Mouse (Mus musculus) gastrocnemius, adult 2 months (tissue): ENCODE measurements at regions not wholly inside any gene's neighbourhood (a gene's known extent, or its start where the extent isn't known, plus 50 kb on each side); places are given as distances from the start of the nearest gene placed in this dataset.

Experiments used
- DNase-seq: peaks from one replicate; pipeline ENCODE4 v3.0.0; 2022
- H3K27ac ChIP-seq: fragments of 200-600 bp; 2 replicates; pipeline ENCODE4 v1.8.1; 2022; ENCODE audit warnings: mild to moderate bottlenecking
- H3K4me3 ChIP-seq: fragments of 200-600 bp; 2 replicates; pipeline ENCODE4 v1.8.1; 2022; ENCODE audit warnings: mild to moderate bottlenecking, moderate library complexity
- CTCF ChIP-seq: fragments of 200-600 bp; IDR thresholded peaks from 2 replicates; pipeline ENCODE4 v1.8.1; 2022; ENCODE audit warnings: antibody characterized with exemption, mild to moderate bottlenecking, moderate library complexity
- intact Hi-C: fragments of 180-260 bp; cut with DNase I; formaldehyde crosslinking; loops from one replicate; pipeline ENCODE4 v1.15.1; 2025

DNA sequence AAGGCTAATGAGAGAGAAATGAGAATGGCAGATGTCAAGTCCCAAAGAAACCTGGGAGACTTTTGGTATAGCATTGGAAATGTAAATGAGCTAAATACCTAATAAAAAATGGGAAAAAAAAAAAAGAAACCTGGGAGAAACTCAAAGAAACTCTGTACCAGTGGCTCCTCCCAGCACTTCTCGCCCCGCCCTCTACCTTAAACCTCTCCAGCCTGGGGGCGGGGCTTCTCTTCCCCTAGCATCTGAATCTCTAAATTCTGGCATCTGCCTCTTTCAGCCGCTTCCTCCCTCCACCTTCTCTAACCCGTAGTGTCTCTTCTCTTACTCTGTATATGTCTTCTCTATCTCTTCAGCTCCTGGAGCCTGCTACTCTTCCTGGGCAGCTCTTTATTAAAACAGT, 53.2 kb downstream of the Gpr6 start:
- no peak overlapping the region for H3K4me3 ChIP-seq
- intact Hi-C loops, result no loop called here
- no peak overlapping the region for H3K27ac ChIP-seq
- no peak for DNase-seq
- TF ChIP-seq CTCF, result no peak

DNA sequence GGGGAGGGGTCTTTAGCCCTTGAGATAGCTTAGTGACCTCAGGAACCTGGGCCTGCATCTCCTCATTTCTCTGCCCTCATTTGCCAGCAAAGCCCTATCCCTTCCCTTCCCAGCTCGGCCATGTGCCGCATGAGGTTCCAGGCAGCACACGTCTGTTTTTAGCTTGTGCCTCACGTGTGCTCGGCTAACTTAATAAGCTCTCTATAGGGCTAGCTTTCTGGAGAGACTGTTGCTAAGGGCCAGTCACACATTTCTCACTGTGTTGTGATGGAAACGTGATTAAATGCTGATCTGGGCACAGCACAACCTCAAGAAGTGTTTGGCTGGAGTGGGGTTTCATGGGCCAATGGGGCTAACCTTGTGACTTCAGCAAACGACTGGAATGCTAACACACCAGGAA, 55.5 kb downstream of the Gpr6 start:
- Histone ChIP-seq H3K27ac (no peak overlapping the region), H3K4me3 (no peak overlapping the region)
- DNase-seq, result no peak
- intact Hi-C loops, result no loop called here
- no peak for TF ChIP-seq CTCF

- peak; percentile 60 for TF ChIP-seq CTCF
- intact Hi-C loops, result no loop called here
- H3K27ac ChIP-seq, result no peak overlapping the region
- no peak overlapping the region for H3K4me3 ChIP-seq
- peak; percentile 33 for DNase-seq
Measured at GRCm38 (mm10) chr10:41015654-41016053, 56.4 kb downstream of the Gpr6 start.

DNA sequence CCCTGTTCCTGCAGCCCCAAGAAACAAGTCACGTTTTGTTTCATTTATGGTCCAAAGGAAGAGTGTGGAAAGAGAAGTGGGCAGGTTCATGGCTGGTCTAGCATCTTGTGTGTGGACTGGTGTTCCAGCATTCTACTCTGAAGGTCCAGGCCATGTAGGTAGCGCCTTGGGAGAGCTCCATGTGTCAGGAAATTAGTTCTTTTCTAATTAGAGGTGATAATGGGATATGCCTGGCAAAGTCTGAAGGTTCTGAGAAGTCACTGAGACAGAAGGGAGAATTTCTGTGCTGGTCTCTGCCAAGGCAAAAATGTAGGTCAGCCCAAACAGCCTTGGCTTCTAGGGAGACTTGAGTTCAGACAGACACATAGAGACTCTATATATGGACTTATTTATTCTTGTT, 61.5 kb downstream of the Gpr6 start:
- intact Hi-C loops, result no loop called here
- DNase-seq, result no peak
- TF ChIP-seq CTCF, result no peak
- Histone ChIP-seq H3K27ac (no peak overlapping the region), H3K4me3 (no peak overlapping the region)

- DNase-seq, result no peak
- intact Hi-C loops, result no loop called here
- no peak for TF ChIP-seq CTCF
- H3K4me3 ChIP-seq, result no peak overlapping the region
- no peak overlapping the region for H3K27ac ChIP-seq
Measured at GRCm38 (mm10) chr10:41007866-41008265, 64.2 kb downstream of the Gpr6 start.

DNA sequence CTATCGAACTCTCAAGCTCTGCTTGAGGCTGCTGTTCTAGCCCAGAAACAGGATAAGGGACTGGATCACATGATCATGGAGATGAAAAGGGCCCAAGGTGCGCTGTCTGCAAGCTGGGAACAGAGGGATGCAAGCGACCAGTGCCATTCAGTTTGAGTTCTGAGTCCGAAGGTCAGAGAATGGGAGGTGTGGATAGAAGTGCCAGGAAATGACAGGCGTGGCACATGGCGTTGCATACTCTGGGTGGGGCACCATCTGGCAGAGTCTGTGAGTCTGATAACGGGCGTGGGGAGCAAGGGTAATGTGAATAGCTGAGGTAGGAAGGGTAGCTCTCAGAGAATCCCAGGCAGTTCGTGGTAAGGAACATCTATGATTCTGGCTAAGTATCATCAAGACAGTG, 65.5 kb downstream of the Gpr6 start:
- no peak for TF ChIP-seq CTCF
- Histone ChIP-seq H3K4me3 (no peak overlapping the region), H3K27ac (no peak overlapping the region)
- DNase-seq, result no peak
- intact Hi-C loops, result no loop called here

- TF ChIP-seq CTCF, result no peak
- H3K4me3 ChIP-seq, result no peak overlapping the region
- DNase-seq, result no peak
- no peak overlapping the region for H3K27ac ChIP-seq
- intact Hi-C loops, result loop anchor here (2.0 kb wide), 1 partner anchor 265 kb away; no protein-coding TSS in a partner anchor
Measured at GRCm38 (mm10) chr10:41005776-41006175, 66.3 kb downstream of the Gpr6 start.

DNA sequence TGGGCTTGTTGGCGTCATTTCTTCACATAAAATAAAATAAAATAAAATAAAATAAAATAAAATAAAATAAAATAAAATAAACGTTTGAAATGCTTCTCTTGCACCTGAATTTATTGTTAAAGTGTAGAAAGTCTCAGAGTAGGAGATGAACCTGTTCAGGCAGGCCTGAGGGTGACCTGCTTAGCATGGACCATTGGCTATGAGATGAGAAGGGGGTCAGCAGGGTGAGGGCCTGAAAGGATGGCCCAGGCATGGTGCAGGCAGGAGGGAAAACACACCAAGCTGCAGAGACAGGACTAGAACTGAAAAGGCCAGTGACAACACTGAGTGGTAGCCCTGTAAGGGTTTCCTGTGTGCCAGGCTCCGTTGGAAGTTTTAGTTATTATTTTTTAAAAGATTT, 67.3 kb downstream of the Gpr6 start:
- no peak overlapping the region for H3K27ac ChIP-seq
- DNase-seq, result no peak
- no peak overlapping the region for H3K4me3 ChIP-seq
- TF ChIP-seq CTCF, result no peak
- intact Hi-C loops, result loop anchor here (2.0 to 5.0 kb wide), 2 partner anchors 266 to 503 kb away; no protein-coding TSS in a partner anchor

- peak; percentile 71 for DNase-seq
- Histone ChIP-seq H3K4me3 (no peak overlapping the region), H3K27ac (no peak overlapping the region)
- TF ChIP-seq CTCF, result peak; percentile 93
- intact Hi-C loops, result loop anchor here (2.0 to 5.0 kb wide), 2 partner anchors 267 to 503 kb away; no protein-coding TSS in a partner anchor
Measured at GRCm38 (mm10) chr10:41004044-41004689, 67.9 kb downstream of the Gpr6 start.

DNA sequence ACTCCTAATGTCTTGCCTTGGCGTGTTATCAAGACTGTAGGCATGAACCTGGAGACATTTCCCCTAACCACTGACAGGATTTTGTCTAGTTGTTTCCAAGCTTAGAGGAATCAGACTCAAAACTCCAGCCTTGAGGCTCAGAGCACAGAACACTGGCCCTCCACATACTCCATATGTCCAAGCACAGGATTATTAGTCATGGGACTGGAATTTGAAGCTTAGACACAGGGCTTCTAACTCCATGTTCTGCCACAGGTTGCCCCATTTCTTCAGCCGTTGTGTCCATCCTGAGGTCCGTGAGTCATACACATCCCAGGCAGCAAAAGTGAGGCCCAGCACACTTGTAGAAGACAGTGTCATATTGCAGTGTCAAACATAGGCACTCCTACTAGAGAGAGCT, 68.9 kb downstream of the Gpr6 start:
- intact Hi-C loops, result loop anchor here (5.0 kb wide), 1 partner anchor 504 kb away; no protein-coding TSS in a partner anchor
- Histone ChIP-seq H3K27ac (no peak overlapping the region), H3K4me3 (no peak overlapping the region)

GRCm38 (mm10) chr10:41000965-41001364, 71.1 kb downstream of the Gpr6 start:
- Histone ChIP-seq H3K4me3 (no peak overlapping the region), H3K27ac (no peak overlapping the region)
- intact Hi-C loops, result loop anchor here (5.0 kb wide), 1 partner anchor 506 kb away; no protein-coding TSS in a partner anchor
- TF ChIP-seq CTCF, result no peak
- no peak for DNase-seq

More for the DNA sequence above, 68.9 kb downstream of the Gpr6 start:
- no peak for TF ChIP-seq CTCF
- DNase-seq, result no peak

DNA sequence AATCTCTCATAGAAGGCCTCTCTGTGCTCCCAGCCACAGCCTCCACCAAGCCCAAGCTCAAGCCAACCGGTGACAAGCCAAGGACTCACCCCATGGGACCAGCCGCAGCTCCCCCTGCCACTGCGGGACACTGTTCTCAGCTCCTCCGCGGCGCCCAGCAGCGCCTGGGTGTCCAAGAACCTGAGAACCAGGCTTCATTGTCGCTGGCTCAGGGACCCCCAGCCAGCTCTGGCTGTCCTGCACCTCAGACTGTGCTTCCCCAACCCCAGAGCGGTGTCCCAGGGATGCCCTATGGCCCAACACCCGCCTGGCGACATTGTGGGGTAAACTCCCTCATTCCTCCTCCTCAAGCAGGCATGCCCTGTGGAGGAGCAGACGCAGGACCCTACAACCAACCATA, 72.6 kb downstream of the Gpr6 start:
- no peak for DNase-seq
- intact Hi-C loops, result no loop called here
- no peak for TF ChIP-seq CTCF
- no peak overlapping the region for H3K4me3 ChIP-seq
- H3K27ac ChIP-seq, result no peak overlapping the region

- no peak for TF ChIP-seq CTCF
- Histone ChIP-seq H3K27ac (no peak overlapping the region), H3K4me3 (no peak overlapping the region)
- intact Hi-C loops, result no loop called here
- no peak for DNase-seq
Measured at GRCm38 (mm10) chr10:40998799-40999198, 73.3 kb downstream of the Gpr6 start.

- intact Hi-C loops, result no loop called here
- Histone ChIP-seq H3K27ac (no peak overlapping the region), H3K4me3 (no peak overlapping the region)
- TF ChIP-seq CTCF, result no peak
- DNase-seq, result no peak
Measured at GRCm38 (mm10) chr10:40998330-40998729, 73.8 kb downstream of the Gpr6 start.
